Mouse (Mus musculus) adrenal gland, postnatal 0 days (tissue): ENCODE data around the gene Man2a2. TPM values are rescaled to one million over a fixed set of nuclear protein-coding genes. Genes with fewer than 3 reads are reported as not detected.

ENCODE experiments used
- polyA plus RNA-seq: library from polyadenylated mRNA; unstranded; fragments of >200 nt; fragmentation: Nextera tagmentation; extraction: Ambion mirVana; gene quantifications from 2 replicates; pipeline ENCODE4 v1.2.1, GENCODE M21; 2015

Man2a2 gene
- 12.8 and 18.1 TPM in 2 replicates for polyA plus RNA-seq

GRCm38 (mm10) chr7:80371041-80371751, at the start of gene Man2a2:
Gene Man2a2, minus strand, starts transcription at chr7:80371375.

GRCm38 (mm10) chr7:80405188-80405695, 34.1 kb upstream of the Man2a2 start, which contains the start of gene Furin:
Gene Furin, minus strand, starts transcription at chr7:80405436.

GRCm38 (mm10) chr7:80387633-80388543, 16.7 kb upstream of the Man2a2 start, which contains the start of gene Fes:
Gene Fes, minus strand, starts transcription at chr7:80387946.

GRCm38 (mm10) chr7:80342858-80343257, 28.3 kb downstream of the Man2a2 start, which contains the start of gene Hddc3:
Gene Hddc3, plus strand, starts transcription at chr7:80343104.

GRCm38 (mm10) chr7:80340793-80341192, 30.4 kb downstream of the Man2a2 start, which contains the start of gene Unc45a:
Gene Unc45a, minus strand, starts transcription at chr7:80341005.

GRCm38 (mm10) chr7:80324043-80324815, 46.9 kb downstream of the Man2a2 start, which contains the start of gene Rccd1:
Gene Rccd1, minus strand, starts transcription at chr7:80324454.

Other genes with a start within 250 kb of the Man2a2 start
- gene Sema4b, start 184.5 kb downstream of the Man2a2 start, polyA plus RNA-seq, result 15.1 and 26.1 TPM in 2 replicates
- 69.0 and 96.2 TPM in 2 replicates for gene Cib1, start 138.6 kb downstream of the Man2a2 start, polyA plus RNA-seq
- 3.1 and 3.8 TPM in 2 replicates for gene Gdpgp1, start 138.5 kb downstream of the Man2a2 start, polyA plus RNA-seq
- 1.5 and 2.5 TPM in 2 replicates for gene Ttll13, start 125.0 kb downstream of the Man2a2 start, polyA plus RNA-seq
- 58.0 and 82.2 TPM in 2 replicates for gene Ngrn, start 110.2 kb downstream of the Man2a2 start, polyA plus RNA-seq
- gene Vps33b, start 101.7 kb downstream of the Man2a2 start, polyA plus RNA-seq, result 7.8 and 11.2 TPM in 2 replicates
- gene Prc1, start 76.9 kb downstream of the Man2a2 start, polyA plus RNA-seq, result 30.0 and 34.1 TPM in 2 replicates
- 3.2 and 6.4 TPM in 2 replicates for gene Rccd1, start 46.9 kb downstream of the Man2a2 start, polyA plus RNA-seq
- 23.6 and 27.4 TPM in 2 replicates for gene Unc45a, start 30.4 kb downstream of the Man2a2 start, polyA plus RNA-seq
- gene Hddc3, start 28.3 kb downstream of the Man2a2 start, polyA plus RNA-seq, result 17.7 and 19.8 TPM in 2 replicates
- gene Fes, start 16.6 kb upstream of the Man2a2 start, polyA plus RNA-seq, result 6.0 and 7.7 TPM in 2 replicates
- 15.9 and 30.9 TPM in 2 replicates for gene Furin, start 34.1 kb upstream of the Man2a2 start, polyA plus RNA-seq
- gene Blm, start 163.7 kb upstream of the Man2a2 start, polyA plus RNA-seq, result 4.1 and 6.7 TPM in 2 replicates